Mouse (Mus musculus) heart, postnatal 0 days (tissue): ENCODE measurements around the gene H2afj. TPM values are rescaled to one million over a fixed set of nuclear protein-coding genes. Genes with fewer than 3 reads are reported as not detected.

ENCODE experiments used
- ATAC-seq: fragments of 200-750 bp; cut with Nextera tagmentation; 2 replicates; pipeline ENCODE4 v1.8.0; 2017; ENCODE audit warnings: low read depth, moderate number of reproducible peaks, moderate library complexity; ENCODE audit not compliant: insufficient read depth
- DNase-seq: peaks from one replicate; pipeline ENCODE4 v3.0.0-alpha.2; 2016; ENCODE audit warnings: low spot score
- H3K27ac ChIP-seq: fragments of 300-500 bp; sonication (generic); 2 replicates; pipeline ENCODE4 v1.5.1; 2014; ENCODE audit warnings: low read depth, mild to moderate bottlenecking
- H3K27me3 ChIP-seq: fragments of 300-500 bp; sonication (generic); 2 replicates; pipeline ENCODE4 v1.6.1; 2014; ENCODE audit warnings: low read length, mixed read lengths; ENCODE audit not compliant: control insufficient read depth, insufficient read depth
- H3K36me3 ChIP-seq: fragments of 300-500 bp; sonication (generic); replicated peaks from 2 replicates; pipeline ENCODE4 v1.6.1; 2014; ENCODE audit warnings: low read length, mixed read lengths; ENCODE audit not compliant: control insufficient read depth, insufficient read depth
- H3K4me1 ChIP-seq: fragments of 300-500 bp; sonication (generic); 2 replicates; pipeline ENCODE4 v1.6.1; 2014; ENCODE audit warnings: antibody characterized with exemption; ENCODE audit not compliant: control insufficient read depth, insufficient read depth
- H3K4me2 ChIP-seq: fragments of 300-500 bp; sonication (generic); 2 replicates; pipeline ENCODE4 v1.6.1; 2014; ENCODE audit warnings: low read depth, mild to moderate bottlenecking, low read length, moderate library complexity
- H3K4me3 ChIP-seq: fragments of 300-500 bp; sonication (generic); 2 replicates; pipeline ENCODE4 v1.5.1; 2014; ENCODE audit warnings: low read depth, low read length
- H3K9ac ChIP-seq: fragments of 300-500 bp; sonication (generic); replicated peaks from 2 replicates; pipeline ENCODE4 v1.6.1; 2014; ENCODE audit warnings: low read depth, low read length, mixed read lengths
- H3K9me3 ChIP-seq: fragments of 300-500 bp; sonication (generic); replicated peaks from 2 replicates; pipeline ENCODE4 v1.6.1; 2016; ENCODE audit warnings: low read length; ENCODE audit not compliant: control insufficient read depth
- CTCF ChIP-seq: IDR thresholded peaks from 2 replicates; pipeline ENCODE4 v1.5.1; 2016; ENCODE audit warnings: antibody characterized with exemption, control low read depth, low read depth
- EP300 ChIP-seq: IDR thresholded peaks from 2 replicates; pipeline ENCODE4 v1.6.1; 2016; ENCODE audit warnings: antibody characterized with exemption, low read depth
- WGBS: fragments of 180-500 bp; shearing (Covaris S2); extraction: QIAGEN DNeasy Blood & Tissue Kit; methylation state at CpG from one replicate; pipeline ENCODE4 v1.1.7; 2014; 5-methylcytosine and 5-hydroxymethylcytosine counted together
- polyA plus RNA-seq: library from polyadenylated mRNA; unstranded; fragments of >200 nt; fragmentation: Nextera tagmentation; extraction: Ambion mirVana; gene quantifications from 2 replicates; pipeline ENCODE4 v1.2.1, GENCODE M21; 2015
- total RNA-seq: library from RNA; depleted of rRNA; stranded (reverse); fragments of >200 nt; gene quantifications from 2 replicates; pipeline ENCODE4 v1.2.3, GENCODE M21; 2014; ENCODE audit warnings: low replicate concordance

Gene H2afj
- total and polyA plus RNA-seq, 2 experiments from 2014 or later: 13.1 to 88.8 TPM

DNA sequence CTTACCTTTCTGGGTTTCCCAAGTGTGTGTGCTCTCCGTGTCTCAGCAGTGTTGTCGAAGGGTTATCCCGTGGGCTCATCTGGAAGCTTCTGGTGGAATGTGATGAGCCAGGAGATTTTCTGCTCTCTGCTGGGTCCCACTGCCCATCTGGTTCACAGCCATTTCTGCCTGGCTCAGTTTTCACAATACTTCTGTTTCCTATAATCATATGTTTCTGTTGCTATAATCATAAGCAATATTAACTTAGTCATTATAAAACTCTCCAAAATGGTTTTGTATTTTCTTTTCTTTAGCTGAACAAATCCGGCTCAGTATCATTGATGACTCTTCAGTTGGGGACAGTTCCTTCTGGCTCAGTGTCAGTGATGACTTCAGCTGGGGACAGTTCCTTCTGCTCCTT lies 27.3 kb downstream of the H2afj start, which contains the start of gene Smco3:
Gene Smco3, minus strand, starts transcription at position 101 of the 400 bp plus-strand sequence.
- no peak within 1 kb of the TSS for H3K27ac ChIP-seq
- TF ChIP-seq EP300: no peak
- no peaks in the 10 kb centered on the region for H3K4me1 ChIP-seq
- no peak within 1 kb of the TSS for H3K4me3 ChIP-seq
- H3K36me3 ChIP-seq: no peaks in the 10 kb centered on the region
- no peak within 1 kb of the TSS for H3K9ac ChIP-seq
- WGBS: 42% methylated on average over 4 of the region's 4 CpGs
- H3K9me3 ChIP-seq: no peaks in the 10 kb centered on the region
- no peak within 1 kb of the TSS for H3K4me2 ChIP-seq
- DNase-seq: no peak
- no peaks in the 10 kb centered on the region for H3K27me3 ChIP-seq
- ATAC-seq: no peak

DNA sequence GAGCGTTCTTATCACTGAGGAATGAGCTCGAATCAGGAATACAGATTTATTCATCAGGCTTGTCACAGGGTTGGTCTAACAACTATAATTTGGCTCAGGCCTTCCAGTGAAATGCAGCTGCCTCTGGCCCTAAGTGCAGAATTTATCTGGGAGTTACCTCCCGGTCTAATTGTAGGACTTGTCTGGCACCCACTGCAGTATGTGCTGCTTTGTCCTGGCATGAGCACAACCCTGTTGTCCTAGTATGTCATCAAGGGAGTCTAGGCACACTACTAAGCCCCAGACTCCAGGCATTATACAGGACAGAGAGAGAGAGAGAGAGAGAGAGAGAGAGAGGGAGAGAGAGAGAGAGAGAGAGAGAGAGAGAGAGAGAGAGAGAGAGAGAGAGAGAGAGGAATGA lies 29.3 kb downstream of the H2afj start:
- Histone ChIP-seq H3K36me3 (no peaks in the 10 kb centered on the region), H3K4me3 (no peak overlapping the region), H3K4me2 (no peak overlapping the region), H3K27me3 (no peaks in the 10 kb centered on the region), H3K27ac (no peak overlapping the region), H3K9ac (no peak overlapping the region), H3K4me1 (no peaks in the 10 kb centered on the region), H3K9me3 (no peaks in the 10 kb centered on the region)
- TF ChIP-seq EP300: no peak
- no peak for TF ChIP-seq CTCF
- no peak for DNase-seq
- ATAC-seq: peak; percentile 62; the same call in 1 of the 2 replicates
- 46% methylated on average over 3 of the region's 3 CpGs for WGBS

DNA sequence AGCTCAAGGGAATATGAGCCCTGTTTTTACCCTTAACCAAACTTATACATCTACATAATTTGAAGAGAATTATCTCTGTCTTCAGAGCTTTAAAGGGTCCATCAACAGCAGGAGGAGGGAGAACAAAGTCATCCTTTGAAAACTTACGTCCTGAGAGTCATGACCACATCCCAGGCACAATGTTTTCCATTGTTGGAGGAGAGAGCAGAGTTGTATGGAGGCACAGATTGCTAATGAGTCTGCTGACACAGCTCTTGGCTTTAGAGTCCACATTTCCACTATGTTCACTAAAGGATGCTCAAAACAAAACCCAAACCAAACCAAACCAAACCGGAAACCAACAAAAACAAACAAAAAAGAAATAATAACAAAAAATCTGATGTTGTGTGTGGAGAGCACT lies 36.9 kb downstream of the H2afj start:
- Histone ChIP-seq H3K36me3 (peaks cover 8% of the 10 kb centered on the region; the same call in 1 of the 2 replicates), H3K4me3 (no peak overlapping the region), H3K4me1 (no peaks in the 10 kb centered on the region), H3K27me3 (no peaks in the 10 kb centered on the region), H3K9ac (no peak overlapping the region), H3K4me2 (no peak overlapping the region), H3K27ac (no peak overlapping the region), H3K9me3 (no peaks in the 10 kb centered on the region)
- DNase-seq: no peak
- 63% methylated on average over 2 of the region's 2 CpGs for WGBS
- no peak for ATAC-seq
- TF ChIP-seq EP300: no peak
- no peak for TF ChIP-seq CTCF

DNA sequence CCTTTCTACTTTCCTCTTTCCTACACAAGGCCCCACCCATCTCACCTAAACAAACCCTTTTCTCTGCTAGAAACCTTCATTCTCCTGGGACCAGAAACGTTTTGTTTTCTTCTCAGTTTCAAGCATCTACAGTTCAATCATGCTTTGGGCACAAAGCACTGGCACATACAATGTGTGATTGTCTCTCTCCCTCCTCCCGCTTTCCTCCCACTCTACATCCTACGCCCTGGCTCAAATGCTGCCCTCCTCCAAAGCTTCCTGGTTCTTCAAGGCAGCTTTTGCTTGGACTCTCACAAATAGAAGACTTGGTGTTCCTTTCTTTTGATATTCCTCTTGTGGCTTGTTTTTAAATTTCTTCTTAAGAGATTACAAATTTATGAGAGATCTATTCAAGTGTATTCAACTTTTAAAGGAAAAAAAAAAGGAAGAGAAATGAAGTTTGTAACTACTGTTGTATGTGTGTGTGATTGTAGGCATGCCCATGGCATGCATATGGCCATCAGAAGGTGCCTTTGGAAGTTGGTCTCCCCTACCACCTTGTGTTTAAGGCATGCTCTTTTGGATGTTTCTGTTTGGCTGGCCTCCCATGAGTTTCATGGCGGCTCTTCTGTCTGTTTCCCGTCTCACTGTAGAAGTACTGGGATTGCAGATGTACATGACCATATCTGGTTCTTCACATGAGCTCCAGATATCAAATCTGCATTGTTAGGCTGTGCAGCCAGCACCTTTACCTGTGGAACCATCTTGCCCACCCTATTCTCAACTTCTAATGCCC lies 37.8 kb downstream of the H2afj start:
- WGBS: 66% methylated on average over 5 of the region's 5 CpGs
- H3K4me1 ChIP-seq: no peaks in the 10 kb centered on the region
- no peak overlapping the region for H3K4me2 ChIP-seq
- DNase-seq: no peak
- no peaks in the 10 kb centered on the region for H3K27me3 ChIP-seq
- peaks cover 8% of the 10 kb centered on the region; the same call in 1 of the 2 replicates for H3K36me3 ChIP-seq
- H3K4me3 ChIP-seq: no peak overlapping the region
- H3K27ac ChIP-seq: no peak overlapping the region
- no peak overlapping the region for H3K9ac ChIP-seq
- no peak for ATAC-seq
- no peak for TF ChIP-seq EP300
- no peaks in the 10 kb centered on the region for H3K9me3 ChIP-seq

DNA sequence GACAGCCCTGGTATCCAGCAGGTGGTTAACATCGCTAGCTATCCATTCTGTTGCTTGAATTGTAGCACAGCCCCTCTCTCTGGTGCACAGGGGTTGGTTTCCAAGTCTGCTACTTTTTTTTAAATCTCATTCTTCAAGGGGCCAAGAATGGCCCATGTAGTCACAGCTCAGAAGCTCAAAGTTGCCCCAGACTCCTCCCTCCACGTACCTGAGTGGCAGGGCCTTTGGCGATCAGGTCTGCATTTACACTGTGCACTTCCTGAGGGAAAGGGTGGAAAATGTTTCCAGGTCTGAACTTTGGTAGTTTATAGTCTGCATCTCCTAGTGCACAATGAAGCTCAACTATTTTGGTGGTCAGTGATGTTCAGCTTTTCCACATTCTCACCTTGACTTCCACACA lies 39.2 kb downstream of the H2afj start:
- peaks cover 8% of the 10 kb centered on the region; the same call in 1 of the 2 replicates for H3K36me3 ChIP-seq
- ATAC-seq (no peak), DNase-seq (no peak)
- no peak for TF ChIP-seq CTCF
- H3K27me3 ChIP-seq: no peaks in the 10 kb centered on the region
- 95% methylated on average over 3 of the region's 3 CpGs for WGBS
- no peak overlapping the region for H3K9ac ChIP-seq
- no peak overlapping the region for H3K4me3 ChIP-seq
- H3K4me1 ChIP-seq: no peaks in the 10 kb centered on the region
- no peaks in the 10 kb centered on the region for H3K9me3 ChIP-seq
- no peak overlapping the region for H3K4me2 ChIP-seq
- H3K27ac ChIP-seq: no peak overlapping the region

DNA sequence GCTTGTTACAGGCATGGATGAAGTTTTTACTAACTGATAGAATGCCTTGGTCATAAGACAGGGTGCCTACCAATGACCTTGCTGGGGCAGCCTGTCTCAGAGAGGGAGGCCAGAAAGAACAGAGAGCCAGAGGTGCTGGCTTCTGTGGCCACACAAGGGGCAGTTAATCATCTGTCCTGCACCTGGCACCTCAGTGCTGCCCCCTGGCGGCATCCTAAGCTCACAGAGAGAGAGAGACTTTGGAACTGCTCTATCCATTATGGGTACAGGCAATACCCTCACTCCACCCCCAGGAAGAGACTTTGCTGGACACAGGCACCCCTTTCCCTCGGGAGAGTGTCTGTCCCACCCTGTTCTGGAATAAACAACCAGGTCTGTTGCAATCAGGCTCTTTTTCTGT lies 39.7 kb downstream of the H2afj start:
- peaks cover 2% of the 10 kb centered on the region; the same call in 1 of the 2 replicates for H3K4me1 ChIP-seq
- H3K4me2 ChIP-seq: no peak overlapping the region
- DNase-seq (peak; percentile 20), ATAC-seq (no peak)
- no peaks in the 10 kb centered on the region for H3K27me3 ChIP-seq
- TF ChIP-seq CTCF (peak; percentile 62), EP300 (no peak)
- H3K9ac ChIP-seq: no peak overlapping the region
- no peak overlapping the region for H3K4me3 ChIP-seq
- H3K27ac ChIP-seq: no peak overlapping the region
- H3K9me3 ChIP-seq: no peaks in the 10 kb centered on the region
- peaks cover 8% of the 10 kb centered on the region; the same call in 1 of the 2 replicates for H3K36me3 ChIP-seq
- WGBS: 12% methylated on average over 2 of the region's 2 CpGs
